Mouse (Mus musculus): ENCODE data around the gene Mier2. TPM values are rescaled to one million over a fixed set of nuclear protein-coding genes. Genes with fewer than 3 reads are reported as not detected.
A peak's percentile ranks its signal among the peaks of the same experiment; 100 is the strongest.

Gene Mier2
- polyA plus RNA-seq, 1 experiment from 2014 or later: 74.8 TPM

- H3K9ac ChIP-seq (replicated peaks): no peak overlapping the region
- H3K27me3 ChIP-seq: peaks cover 3% of the 10 kb centered on the region; the same call in 1 of the 2 replicates
- WGBS: 93% methylated on average over 16 of the region's 16 CpGs
- no peaks in the 10 kb centered on the region for H3K4me1 ChIP-seq (replicated peaks)
- H3K4me2 ChIP-seq: no peak overlapping the region
- H3K36me3 ChIP-seq: peaks cover 76% of the 10 kb centered on the region
- H3K4me3 ChIP-seq (replicated peaks): no peak overlapping the region
- H3K27ac ChIP-seq: no peak overlapping the region
- no peaks in the 10 kb centered on the region for H3K9me3 ChIP-seq
- ATAC-seq (ENCODE audit: insufficient number of reproducible peaks, insufficient read depth, low FRiP score, low TSS enrichment, low read depth): no peak
Observed at GRCm38 (mm10) chr10:79539701-79540495, 15.1 kb downstream of the Mier2 start.

DNA sequence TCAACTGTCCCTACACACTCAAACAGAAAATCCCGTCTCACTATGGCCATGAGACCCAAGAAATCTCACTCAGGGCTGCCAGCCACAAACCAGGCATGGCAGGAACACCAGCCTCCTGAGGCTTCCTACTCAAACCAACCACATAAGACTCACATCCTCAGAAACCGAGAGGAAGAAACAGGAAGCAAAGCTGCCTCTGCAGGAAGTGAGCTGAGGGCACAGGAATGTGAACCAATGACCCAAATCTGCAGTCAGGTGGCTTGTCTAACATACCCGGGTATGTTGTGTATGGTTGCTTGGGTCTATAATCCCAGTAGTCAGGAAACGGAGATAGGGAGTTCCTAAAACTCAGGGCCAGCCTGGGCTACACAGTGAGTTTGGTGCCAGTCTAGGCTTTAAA lies 16.1 kb downstream of the Mier2 start:
- Histone ChIP-seq H3K27me3 (peaks cover 9% of the 10 kb centered on the region; the same call in 1 of the 2 replicates), H3K4me2 (no peak overlapping the region), H3K36me3 (peaks cover 65% of the 10 kb centered on the region), H3K9me3 (no peaks in the 10 kb centered on the region), H3K9ac (replicated peaks) (no peak overlapping the region), H3K4me1 (replicated peaks) (no peaks in the 10 kb centered on the region; the same call in 1 of the 2 replicates), H3K4me3 (replicated peaks) (no peak overlapping the region), H3K27ac (no peak overlapping the region)
- WGBS: 74% methylated on average over 4 of the region's 4 CpGs
- no peak for ATAC-seq (ENCODE audit: insufficient number of reproducible peaks, insufficient read depth, low FRiP score, low TSS enrichment, low read depth)

DNA sequence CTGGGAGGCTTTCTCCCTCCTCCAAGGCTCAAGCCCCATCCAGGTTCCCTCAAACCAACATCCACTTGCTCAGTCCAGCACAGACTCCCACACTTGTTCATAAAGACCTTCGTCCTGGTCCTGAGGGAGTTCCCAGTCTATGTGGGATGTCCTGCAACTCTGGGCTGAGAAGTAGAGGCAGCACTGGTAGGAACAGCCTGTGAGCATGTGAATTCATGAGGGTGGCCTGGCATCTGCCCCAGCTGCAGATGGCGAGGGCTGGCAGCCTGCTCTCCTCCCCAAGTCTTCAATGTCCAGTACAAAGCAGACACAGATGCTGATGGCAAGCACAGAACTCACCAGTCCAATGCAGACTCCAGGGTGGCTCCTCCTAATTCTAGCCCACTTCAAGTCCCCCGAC lies 16.7 kb downstream of the Mier2 start:
- no peak for ATAC-seq (ENCODE audit: insufficient number of reproducible peaks, insufficient read depth, low FRiP score, low TSS enrichment, low read depth)
- WGBS: 94% methylated on average over 3 of the region's 3 CpGs
- Histone ChIP-seq H3K4me2 (no peak overlapping the region), H3K27me3 (peaks cover 9% of the 10 kb centered on the region; the same call in 1 of the 2 replicates), H3K9ac (replicated peaks) (no peak overlapping the region), H3K4me3 (replicated peaks) (no peak overlapping the region), H3K27ac (no peak overlapping the region), H3K9me3 (no peaks in the 10 kb centered on the region), H3K4me1 (replicated peaks) (no peaks in the 10 kb centered on the region; the same call in 1 of the 2 replicates), H3K36me3 (peaks cover 60% of the 10 kb centered on the region)

DNA sequence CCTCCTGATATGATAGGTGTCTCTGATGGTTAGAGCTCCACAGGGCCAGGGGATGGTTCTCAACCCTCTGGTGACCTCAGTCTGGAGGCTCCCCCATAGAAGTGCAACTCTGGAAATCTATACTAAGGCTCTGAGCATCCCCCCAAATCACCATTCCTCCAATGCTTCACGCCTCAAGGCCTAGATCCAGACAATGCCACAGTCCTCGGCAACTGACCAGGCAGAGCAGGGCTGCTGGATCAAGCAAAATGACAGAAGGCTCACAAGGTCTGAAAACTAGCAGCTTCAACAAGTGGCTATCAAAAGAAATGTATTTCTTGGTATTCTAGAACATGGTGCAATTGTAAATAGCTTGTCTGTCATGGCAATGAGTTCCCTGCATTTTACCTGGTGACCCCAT lies 17.2 kb downstream of the Mier2 start:
- peaks cover 2% of the 10 kb centered on the region; the same call in 1 of the 2 replicates for H3K4me1 ChIP-seq (replicated peaks)
- H3K27ac ChIP-seq: no peak overlapping the region
- no peak for ATAC-seq (ENCODE audit: insufficient number of reproducible peaks, insufficient read depth, low FRiP score, low TSS enrichment, low read depth)
- H3K9me3 ChIP-seq: no peaks in the 10 kb centered on the region
- WGBS: 83% methylated on average over 2 of the region's 2 CpGs
- no peak overlapping the region for H3K4me3 ChIP-seq (replicated peaks)
- H3K36me3 ChIP-seq: peaks cover 55% of the 10 kb centered on the region
- H3K9ac ChIP-seq (replicated peaks): no peak overlapping the region
- H3K4me2 ChIP-seq: no peak overlapping the region
- H3K27me3 ChIP-seq: peaks cover 9% of the 10 kb centered on the region; the same call in 1 of the 2 replicates

DNA sequence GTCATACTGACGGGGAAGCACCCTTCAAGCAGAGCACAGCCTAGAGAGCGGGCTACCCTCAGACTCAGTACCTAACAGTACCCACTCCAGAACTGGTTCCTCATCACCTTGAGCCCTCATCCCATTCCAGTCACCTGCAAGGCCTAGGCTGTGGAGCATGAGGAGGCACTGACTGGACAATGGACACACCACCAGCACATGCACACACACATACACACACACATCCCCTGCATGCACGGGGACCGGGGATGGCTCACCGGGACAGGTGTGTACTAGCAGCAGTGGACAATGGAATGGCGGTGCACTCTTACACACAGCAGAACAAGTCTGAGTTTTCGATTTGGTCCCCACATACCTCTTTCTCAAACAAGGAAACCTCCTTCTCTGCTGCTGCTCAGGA lies 17.7 kb downstream of the Mier2 start:
- H3K9ac ChIP-seq (replicated peaks): no peak overlapping the region
- no peaks in the 10 kb centered on the region for H3K9me3 ChIP-seq
- peaks cover 49% of the 10 kb centered on the region for H3K36me3 ChIP-seq
- no peak overlapping the region for H3K4me3 ChIP-seq (replicated peaks)
- no peak overlapping the region for H3K4me2 ChIP-seq
- WGBS: 89% methylated on average over 7 of the region's 7 CpGs
- H3K27ac ChIP-seq: no peak overlapping the region
- ATAC-seq (ENCODE audit: insufficient number of reproducible peaks, insufficient read depth, low FRiP score, low TSS enrichment, low read depth): no peak
- peaks cover 9% of the 10 kb centered on the region; the same call in 1 of the 2 replicates for H3K27me3 ChIP-seq
- peaks cover 5% of the 10 kb centered on the region; the same call in 1 of the 2 replicates for H3K4me1 ChIP-seq (replicated peaks)

DNA sequence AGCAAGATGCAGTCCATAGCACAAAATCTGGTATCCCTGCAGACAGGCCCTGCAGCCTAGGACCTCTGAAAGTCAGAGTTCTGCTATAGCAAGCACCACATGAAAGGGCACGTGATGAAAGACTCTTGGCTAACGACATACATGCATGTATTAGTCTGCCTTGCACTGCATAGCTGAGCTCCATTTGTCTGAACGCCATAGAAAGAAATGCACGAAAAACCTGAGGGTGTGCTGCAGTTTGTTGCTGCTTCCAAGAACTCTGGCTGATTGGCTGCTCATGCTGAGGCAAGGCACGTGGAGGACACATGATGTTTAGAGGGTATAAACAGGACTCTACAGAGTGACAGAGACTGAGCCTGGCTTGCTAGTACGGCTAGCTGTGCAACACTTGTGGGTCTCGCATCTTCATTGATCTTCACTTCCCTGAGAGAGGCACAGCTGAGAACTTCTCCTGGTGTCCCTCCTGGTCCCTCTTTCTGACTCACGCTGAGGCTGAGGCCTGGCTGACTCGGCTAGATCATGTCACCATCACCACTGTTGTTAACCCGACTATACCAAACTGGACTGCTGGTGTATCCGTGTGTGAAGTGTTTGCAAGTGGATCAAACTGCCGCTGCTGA lies 18.4 kb downstream of the Mier2 start:
- H3K4me1 ChIP-seq (replicated peaks): peaks cover 5% of the 10 kb centered on the region; the same call in 1 of the 2 replicates
- 76% methylated on average over 12 of the region's 12 CpGs for WGBS
- H3K27ac ChIP-seq: no peak overlapping the region
- peaks cover 42% of the 10 kb centered on the region for H3K36me3 ChIP-seq
- peaks cover 9% of the 10 kb centered on the region; the same call in 1 of the 2 replicates for H3K27me3 ChIP-seq
- no peak overlapping the region for H3K4me2 ChIP-seq
- ATAC-seq (ENCODE audit: insufficient number of reproducible peaks, insufficient read depth, low FRiP score, low TSS enrichment, low read depth): no peak
- no peak overlapping the region for H3K4me3 ChIP-seq (replicated peaks)
- no peak overlapping the region for H3K9ac ChIP-seq (replicated peaks)
- H3K9me3 ChIP-seq: no peaks in the 10 kb centered on the region

DNA sequence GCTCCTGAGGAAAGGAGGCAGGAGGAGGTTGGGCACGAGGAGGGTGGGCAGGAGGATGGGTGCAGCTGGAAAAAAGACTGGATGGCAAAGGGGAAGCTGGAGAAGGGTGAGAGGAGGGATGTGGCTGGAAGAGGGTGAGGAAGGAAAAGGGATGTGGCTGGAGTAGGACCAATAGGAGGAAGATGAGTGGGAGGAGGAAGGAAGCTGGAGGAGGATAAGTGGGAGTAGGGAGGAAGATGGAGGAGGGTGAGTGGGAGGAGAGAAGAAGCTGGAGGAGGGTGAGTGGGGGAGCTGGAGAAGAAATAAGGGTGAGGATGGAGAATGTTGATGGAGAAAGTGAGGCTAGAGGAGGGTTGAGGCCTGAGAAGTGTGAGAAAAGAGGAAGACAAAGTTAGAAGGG lies 19.6 kb downstream of the Mier2 start:
- H3K9ac ChIP-seq (replicated peaks): no peak overlapping the region
- no peaks in the 10 kb centered on the region for H3K9me3 ChIP-seq
- no peak overlapping the region for H3K4me3 ChIP-seq (replicated peaks)
- H3K4me1 ChIP-seq (replicated peaks): peaks cover 5% of the 10 kb centered on the region; the same call in 1 of the 2 replicates
- no peak overlapping the region for H3K27ac ChIP-seq
- no peak for ATAC-seq (ENCODE audit: insufficient number of reproducible peaks, insufficient read depth, low FRiP score, low TSS enrichment, low read depth)
- WGBS: 68% methylated on average over 1 of the region's 1 CpGs
- peaks cover 9% of the 10 kb centered on the region; the same call in 1 of the 2 replicates for H3K27me3 ChIP-seq
- H3K4me2 ChIP-seq: no peak overlapping the region
- H3K36me3 ChIP-seq: peaks cover 31% of the 10 kb centered on the region

DNA sequence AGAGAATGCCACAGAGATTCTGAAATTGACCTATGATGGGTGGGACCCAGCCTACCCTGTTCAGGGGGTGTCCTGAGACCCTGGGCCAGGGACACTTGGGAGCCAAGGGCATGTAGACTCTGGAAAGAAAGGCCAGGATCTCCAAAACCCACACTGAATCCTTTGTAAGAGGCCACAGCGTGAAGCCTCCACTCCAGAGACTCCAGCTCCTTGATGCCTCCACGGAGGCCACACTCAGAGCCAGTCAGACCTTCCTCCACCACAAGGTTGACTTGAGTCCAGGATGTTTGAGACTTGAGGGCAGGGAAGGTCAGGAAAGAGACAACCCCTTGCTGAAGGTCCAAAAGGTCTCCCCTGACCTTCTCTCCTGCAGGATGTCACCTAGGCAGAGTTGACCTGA lies 20.6 kb downstream of the Mier2 start:
- no peak overlapping the region for H3K4me2 ChIP-seq
- WGBS: 89% methylated on average over 2 of the region's 2 CpGs
- ATAC-seq (ENCODE audit: insufficient number of reproducible peaks, insufficient read depth, low FRiP score, low TSS enrichment, low read depth): no peak

GRCm38 (mm10) chr10:79533126-79533911 lies 21.7 kb downstream of the Mier2 start, which contains the start of gene Plpp2:
Gene Plpp2 (minus strand): TSS chr10:79533796.
- peaks cover 9% of the 10 kb centered on the region; the same call in 1 of the 2 replicates for H3K27me3 ChIP-seq
- H3K9ac ChIP-seq (replicated peaks): peak within 1 kb of the TSS; percentile 70
- H3K36me3 ChIP-seq: peaks cover 20% of the 10 kb centered on the region
- H3K4me2 ChIP-seq: peak within 1 kb of the TSS; percentile 88
- no peaks in the 10 kb centered on the region for H3K9me3 ChIP-seq
- peak; percentile 63 for ATAC-seq (ENCODE audit: insufficient number of reproducible peaks, insufficient read depth, low FRiP score, low TSS enrichment, low read depth)
- peak within 1 kb of the TSS; percentile 66 for H3K4me3 ChIP-seq (replicated peaks)
- 1% methylated on average over 52 of the region's 52 CpGs for WGBS
- H3K27ac ChIP-seq: no peak within 1 kb of the TSS
- peaks cover 5% of the 10 kb centered on the region; the same call in 1 of the 2 replicates for H3K4me1 ChIP-seq (replicated peaks)

More for the DNA sequence above, 20.6 kb downstream of the Mier2 start:
- Histone ChIP-seq H3K27ac (no peak overlapping the region), H3K9ac (replicated peaks) (no peak overlapping the region), H3K4me1 (replicated peaks) (peaks cover 5% of the 10 kb centered on the region; the same call in 1 of the 2 replicates), H3K27me3 (peaks cover 9% of the 10 kb centered on the region; the same call in 1 of the 2 replicates), H3K36me3 (peaks cover 28% of the 10 kb centered on the region), H3K4me3 (replicated peaks) (no peak overlapping the region), H3K9me3 (no peaks in the 10 kb centered on the region)

DNA sequence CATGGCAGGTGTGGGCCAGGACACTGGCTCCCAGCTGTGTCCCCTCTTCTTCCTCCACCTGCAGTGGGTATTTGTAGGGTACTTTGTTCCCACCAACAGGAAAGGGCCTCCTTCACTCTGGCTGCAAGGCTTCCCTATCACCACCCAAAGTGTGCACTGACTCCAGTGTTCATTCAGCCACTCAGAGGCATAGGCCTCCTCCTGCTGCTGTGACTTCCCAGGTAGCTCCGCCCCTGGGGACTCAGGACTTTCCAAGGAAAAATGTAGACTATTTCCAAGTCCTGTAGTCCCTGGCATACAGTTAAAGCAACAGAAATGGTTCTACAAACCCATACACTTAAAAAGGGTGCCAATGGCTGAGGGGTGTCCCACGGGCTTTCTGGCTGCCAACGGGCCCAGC lies 22.3 kb downstream of the Mier2 start:
- H3K4me3 ChIP-seq (replicated peaks): peak overlapping the region; percentile 66
- no peak for ATAC-seq (ENCODE audit: insufficient number of reproducible peaks, insufficient read depth, low FRiP score, low TSS enrichment, low read depth)
- 28% methylated on average over 3 of the region's 3 CpGs for WGBS
- H3K27me3 ChIP-seq: peaks cover 9% of the 10 kb centered on the region; the same call in 1 of the 2 replicates
- no peaks in the 10 kb centered on the region for H3K9me3 ChIP-seq
- H3K36me3 ChIP-seq: peaks cover 13% of the 10 kb centered on the region; the same call in 1 of the 2 replicates
- no peak overlapping the region for H3K27ac ChIP-seq
- peaks cover 5% of the 10 kb centered on the region; the same call in 1 of the 2 replicates for H3K4me1 ChIP-seq (replicated peaks)
- H3K9ac ChIP-seq (replicated peaks): peak overlapping the region; percentile 70; the same call in 1 of the 2 replicates
- peak overlapping the region; percentile 88 for H3K4me2 ChIP-seq

All from limb, embryonic 12.5 days (tissue).